Mouse (Mus musculus) v-Abl transformed pro-B cells (cell line): Measurements from ENCODE around the gene Mpig6b.

Experiments used
- in situ Hi-C, 2 experiments: fragments of 400-800 bp; cut with MboI; formaldehyde crosslinking; loops; one replicate each; pipeline ENCODE4 v1.15.1; 2025; ENCODE audit not compliant: unreplicated experiment in 2 of 2

Mpig6b gene

DNA sequence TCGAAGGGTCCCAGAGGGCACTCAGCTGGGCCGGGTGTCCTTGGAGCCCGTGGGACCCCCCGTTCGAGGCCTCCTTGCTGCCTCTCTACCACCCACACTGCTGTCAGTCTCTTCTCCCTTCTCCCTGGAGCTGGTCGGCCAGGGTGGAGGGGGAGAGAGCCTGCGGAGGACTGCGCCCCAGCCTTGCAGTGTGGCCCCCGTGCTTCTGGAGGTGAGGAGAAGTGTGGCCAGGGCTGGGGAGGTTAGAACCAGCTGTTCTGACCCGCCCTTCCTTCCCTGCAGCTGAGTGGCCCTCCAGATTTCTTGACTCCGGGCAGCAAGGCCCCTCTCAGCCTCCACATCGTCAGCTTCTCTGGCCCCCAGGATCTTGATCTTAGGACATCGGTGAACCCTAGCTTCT, 41.7 kb downstream of the Mpig6b start:
- in situ Hi-C loops, result loop anchor here (5.0 to 10.0 kb wide), 4 partner anchors 33 to 211 kb away; partner anchors contain the start of genes Atp6v1g2 (in 1 of the 2), Ddah2 (in 1 of the 2), Ly6g5c (in 1 of the 2) and Nfkbil1 (in 1 of the 2)

DNA sequence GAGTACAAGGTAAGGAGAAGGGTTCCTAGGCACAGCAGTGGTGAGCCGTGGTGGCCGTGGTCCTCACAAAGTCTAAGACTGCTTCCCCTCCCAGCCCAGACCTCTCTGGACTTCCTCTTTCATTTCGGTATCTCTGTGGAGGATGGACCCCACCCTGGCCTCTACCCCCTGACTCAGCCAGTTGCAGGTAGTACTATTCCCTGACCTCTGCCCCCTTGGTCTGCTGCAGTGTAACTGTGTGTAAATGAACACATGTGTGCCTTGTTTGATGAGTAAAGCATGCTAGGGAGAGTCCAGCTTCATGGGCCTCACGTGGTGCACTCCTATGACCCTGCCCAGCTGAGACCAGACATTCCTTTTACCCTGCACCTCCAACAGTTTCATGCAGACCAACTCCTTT, 42.2 kb downstream of the Mpig6b start:
- in situ Hi-C loops, result loop anchor here (5.0 to 10.0 kb wide), 4 partner anchors 34 to 211 kb away; partner anchors contain the start of genes Atp6v1g2 (in 1 of the 2), Ddah2 (in 1 of the 2), Ly6g5c (in 1 of the 2) and Nfkbil1 (in 1 of the 2)

DNA sequence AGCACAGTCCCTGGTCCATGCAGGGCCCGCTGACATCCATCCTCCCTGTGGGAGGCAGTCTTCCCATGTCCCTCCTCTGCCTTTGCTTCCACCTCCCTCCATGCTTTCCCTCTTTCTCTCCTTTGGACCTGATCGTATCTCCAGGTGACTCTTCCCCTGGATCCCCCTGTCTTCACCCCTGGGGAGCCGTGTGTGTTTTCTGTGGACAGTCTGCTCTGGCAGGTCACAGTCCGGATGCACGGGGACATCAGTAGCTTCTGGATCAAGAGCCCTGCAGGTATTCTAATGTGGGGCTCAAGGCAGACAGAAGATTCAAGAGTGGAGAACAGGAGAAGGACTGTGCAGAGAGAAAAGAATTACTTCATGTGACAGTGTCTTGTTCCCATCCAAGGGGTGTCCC, 42.8 kb downstream of the Mpig6b start:
- in situ Hi-C loops, result loop anchor here (5.0 to 10.0 kb wide), 4 partner anchors 34 to 212 kb away; partner anchors contain the start of genes Atp6v1g2 (in 1 of the 2), Ddah2 (in 1 of the 2), Ly6g5c (in 1 of the 2) and Nfkbil1 (in 1 of the 2)

DNA sequence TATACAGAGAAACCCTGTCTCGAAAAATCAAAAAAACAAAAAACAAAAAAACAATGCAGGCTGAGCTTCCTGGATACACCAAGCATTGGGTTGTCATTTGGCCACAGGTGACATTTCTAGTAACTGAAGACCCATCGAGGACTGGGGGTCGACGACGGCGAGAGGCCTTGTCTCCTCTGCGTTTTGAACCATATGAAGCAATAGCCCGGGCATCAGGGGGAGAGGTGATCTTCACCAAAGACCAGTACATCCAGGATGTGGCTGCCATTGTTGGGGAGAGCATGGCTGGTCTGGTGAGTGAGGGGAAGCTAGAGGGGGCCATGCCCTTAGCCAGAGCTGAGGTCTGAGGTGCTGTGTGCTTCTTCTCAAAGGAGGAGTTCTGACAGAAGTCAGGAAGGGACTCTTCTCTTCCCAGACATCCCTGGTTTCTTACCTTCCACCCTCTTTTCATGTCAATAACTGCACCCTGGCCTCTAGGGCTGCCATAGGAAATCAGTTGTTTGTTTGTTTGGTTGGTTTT, 43.4 kb downstream of the Mpig6b start:
- in situ Hi-C loops, result loop anchor here (5.0 to 10.0 kb wide), 4 partner anchors 35 to 212 kb away; partner anchors contain the start of genes Atp6v1g2 (in 1 of the 2), Ddah2 (in 1 of the 2), Ly6g5c (in 1 of the 2) and Nfkbil1 (in 1 of the 2)

DNA sequence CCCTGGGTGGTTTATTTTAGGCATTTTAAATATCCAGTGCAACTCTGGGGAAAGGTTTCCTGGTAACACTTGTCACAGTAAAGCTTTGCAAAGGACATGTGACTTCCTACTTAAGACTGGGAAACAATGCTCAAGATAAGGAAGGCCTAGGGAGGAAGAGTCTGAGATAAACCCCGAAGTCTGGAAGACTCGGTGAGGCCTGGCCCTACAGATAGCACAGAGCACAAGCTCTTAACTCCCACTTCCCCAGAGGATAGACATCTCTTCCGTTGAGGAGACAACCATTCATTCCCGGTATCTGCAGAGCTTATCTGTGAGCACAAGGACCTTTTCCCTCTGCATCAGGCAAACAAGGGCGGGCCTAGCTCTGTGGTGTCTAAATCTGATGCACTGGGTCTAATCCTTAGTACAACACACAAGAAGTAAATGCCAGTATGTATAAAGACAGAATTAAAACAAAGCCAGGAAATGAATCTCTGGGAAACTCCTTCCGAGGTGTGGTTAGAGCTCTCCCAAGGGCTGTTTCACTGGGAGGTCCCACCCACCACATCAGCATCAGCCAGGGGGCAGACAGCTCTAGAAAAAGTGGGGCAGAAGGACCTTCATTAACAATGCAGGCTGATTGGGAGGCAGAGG, 44.0 kb downstream of the Mpig6b start:
- in situ Hi-C loops, result loop anchor here (5.0 to 10.0 kb wide), 4 partner anchors 35 to 213 kb away; partner anchors contain the start of genes Atp6v1g2 (in 1 of the 2), Ddah2 (in 1 of the 2), Ly6g5c (in 1 of the 2) and Nfkbil1 (in 1 of the 2)

DNA sequence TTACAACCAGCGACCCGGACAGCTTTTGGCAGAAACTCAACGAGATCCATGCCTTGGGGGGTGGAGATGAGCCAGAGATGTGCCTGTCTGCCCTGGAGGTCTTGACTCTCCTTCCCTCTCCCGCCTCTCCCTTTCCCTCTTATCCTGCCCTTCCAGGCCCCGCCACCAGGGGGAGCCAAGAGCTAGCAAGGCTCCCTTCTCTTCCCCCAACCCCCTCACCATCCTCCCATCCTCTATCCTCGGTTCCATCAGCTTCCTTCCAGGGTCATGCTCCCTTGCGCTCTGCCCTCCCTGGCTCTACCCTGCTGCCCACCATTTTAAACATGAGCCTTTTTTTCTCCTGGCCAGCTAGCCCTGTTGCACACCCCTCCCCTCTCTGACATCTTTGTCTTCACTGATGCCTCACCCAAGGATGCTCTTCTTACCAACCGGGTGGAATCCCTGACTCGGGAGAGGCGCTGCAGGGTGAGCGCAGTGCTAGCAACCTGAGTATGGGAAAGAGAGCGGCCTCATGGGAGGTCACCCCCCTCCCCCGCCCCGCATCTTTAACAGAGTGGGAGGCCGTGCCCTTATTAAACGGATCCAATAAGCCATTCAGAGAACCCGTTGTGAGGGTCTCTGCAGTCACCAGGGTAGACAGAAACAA, 44.7 kb downstream of the Mpig6b start:
- in situ Hi-C loops, result loop anchor here (5.0 to 10.0 kb wide), 4 partner anchors 36 to 214 kb away; partner anchors contain the start of genes Atp6v1g2 (in 1 of the 2), Ddah2 (in 1 of the 2), Ly6g5c (in 1 of the 2) and Nfkbil1 (in 1 of the 2)

DNA sequence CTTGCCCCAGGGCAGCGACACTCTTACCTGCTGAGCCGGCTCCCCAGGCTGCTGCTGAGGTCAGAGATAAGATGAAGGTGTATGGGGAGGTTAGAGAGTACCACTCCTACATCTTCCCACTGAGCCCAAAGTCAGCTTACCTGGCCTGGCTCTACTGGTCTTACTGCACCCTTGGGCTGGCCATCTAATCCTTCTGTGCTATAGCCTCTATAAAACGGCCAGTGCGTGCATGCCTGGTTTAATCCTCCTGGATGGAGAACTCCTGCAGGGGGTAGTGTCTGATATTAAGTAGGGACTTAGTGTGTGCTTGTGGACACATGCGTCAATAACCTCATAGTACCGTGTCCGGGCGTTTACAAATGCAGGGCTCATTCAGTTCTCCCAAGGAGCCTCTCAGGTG, 45.4 kb downstream of the Mpig6b start:
- in situ Hi-C loops, result loop anchor here (5.0 to 10.0 kb wide), 4 partner anchors 37 to 214 kb away; partner anchors contain the start of genes Atp6v1g2 (in 1 of the 2), Ddah2 (in 1 of the 2), Ly6g5c (in 1 of the 2) and Nfkbil1 (in 1 of the 2)

DNA sequence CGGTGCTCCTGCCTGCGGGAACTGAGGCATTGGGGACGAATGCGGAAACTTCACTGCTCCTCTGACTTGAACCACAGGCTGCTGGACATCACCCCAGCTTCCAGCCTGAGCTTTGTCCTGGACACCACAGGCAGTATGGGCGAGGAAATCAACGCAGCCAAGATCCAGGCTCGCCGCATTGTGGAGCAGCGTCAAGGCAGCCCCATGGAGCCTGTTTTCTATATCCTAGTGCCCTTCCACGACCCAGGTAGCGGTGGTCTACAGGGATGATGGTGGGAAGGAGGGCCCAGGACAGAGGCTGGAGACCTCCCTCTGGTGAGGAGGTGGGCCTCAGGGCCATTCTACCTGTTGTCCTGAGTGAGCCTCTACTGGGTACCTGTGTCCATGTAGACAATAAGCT, 46.1 kb downstream of the Mpig6b start:
- in situ Hi-C loops, result loop anchor here (5.0 to 10.0 kb wide), 4 partner anchors 37 to 215 kb away; partner anchors contain the start of genes Atp6v1g2 (in 1 of the 2), Ddah2 (in 1 of the 2), Ly6g5c (in 1 of the 2) and Nfkbil1 (in 1 of the 2)

DNA sequence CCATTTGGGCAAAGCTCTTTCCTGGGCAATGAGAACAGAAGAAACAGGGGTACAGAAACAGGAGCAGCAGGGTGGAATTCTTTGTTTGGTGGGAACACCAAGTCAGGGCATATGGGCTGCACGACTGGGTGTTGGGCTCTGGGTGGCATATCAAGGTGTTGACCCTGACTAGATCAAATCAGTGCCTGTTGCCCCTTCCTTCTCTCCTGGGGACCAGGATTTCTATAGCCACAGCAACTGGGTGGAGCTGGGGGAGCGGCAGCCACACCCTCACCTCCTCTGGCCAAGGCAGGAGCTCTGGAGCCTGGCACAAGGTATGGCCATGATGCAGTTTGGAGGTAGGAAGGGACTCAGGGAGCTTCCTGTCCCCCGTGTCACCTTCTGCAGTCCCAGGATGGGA, 47.8 kb downstream of the Mpig6b start:
- in situ Hi-C loops, result no loop called here

DNA sequence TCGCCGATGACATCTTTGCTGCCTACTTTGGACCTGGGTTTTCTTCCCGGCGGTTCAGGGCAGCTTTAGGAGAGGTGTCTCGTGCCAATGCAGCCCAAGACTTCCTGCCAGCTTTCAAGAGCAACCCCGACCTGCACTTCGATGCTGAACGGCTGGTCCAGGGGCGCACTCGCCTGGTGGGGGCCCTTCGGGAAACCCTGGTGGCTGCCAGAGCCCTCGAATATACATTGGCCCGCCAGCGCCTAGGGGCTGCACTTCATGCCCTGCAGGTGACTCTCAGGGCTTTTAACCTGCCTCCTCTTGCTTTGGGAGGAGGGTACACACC, 48.3 kb downstream of the Mpig6b start:
- in situ Hi-C loops, result no loop called here

DNA sequence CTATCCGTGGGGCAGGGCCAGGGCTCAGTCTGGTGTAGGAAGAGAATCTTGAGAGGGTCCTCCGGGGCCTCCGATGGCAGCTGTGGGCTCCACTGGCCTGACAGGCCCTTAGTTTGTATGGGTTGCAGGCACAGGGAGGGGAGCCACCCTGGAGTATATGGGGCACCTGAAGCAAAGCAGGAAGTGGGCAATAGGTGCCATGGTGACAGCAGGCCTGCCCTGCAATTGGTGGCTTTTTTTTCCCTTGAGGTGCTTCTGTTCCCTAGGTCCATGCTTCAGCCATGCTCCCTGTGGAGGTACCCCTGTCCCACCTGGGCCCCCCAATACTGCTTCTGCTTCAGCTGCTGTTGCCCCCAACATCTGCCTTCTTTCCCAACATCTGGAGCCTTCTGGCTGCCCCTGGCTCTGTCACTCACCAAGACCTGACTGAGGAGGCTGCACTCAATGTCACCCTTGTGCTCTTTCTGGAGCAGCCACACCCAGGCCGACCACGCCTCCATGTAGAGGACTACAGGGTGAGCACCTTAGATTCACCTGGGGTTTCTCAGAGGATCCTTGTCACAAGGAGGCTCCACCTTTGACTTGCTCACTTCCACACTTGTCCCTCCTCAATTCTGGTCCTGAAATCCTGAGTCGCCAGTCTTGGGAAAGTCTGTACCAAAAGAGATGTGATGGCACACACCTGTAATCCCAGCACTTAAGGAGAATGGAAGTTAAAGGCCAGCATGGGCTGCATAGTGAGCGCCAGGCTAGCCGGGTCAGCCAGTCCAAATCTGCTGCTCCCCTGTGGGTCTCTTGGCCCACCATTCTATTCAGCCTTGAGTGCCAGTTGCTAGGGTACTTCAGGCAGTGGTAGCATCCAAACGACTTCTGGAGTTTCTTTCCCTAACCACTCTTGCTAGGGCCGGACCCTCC, 48.9 kb downstream of the Mpig6b start:
- in situ Hi-C loops, result no loop called here

DNA sequence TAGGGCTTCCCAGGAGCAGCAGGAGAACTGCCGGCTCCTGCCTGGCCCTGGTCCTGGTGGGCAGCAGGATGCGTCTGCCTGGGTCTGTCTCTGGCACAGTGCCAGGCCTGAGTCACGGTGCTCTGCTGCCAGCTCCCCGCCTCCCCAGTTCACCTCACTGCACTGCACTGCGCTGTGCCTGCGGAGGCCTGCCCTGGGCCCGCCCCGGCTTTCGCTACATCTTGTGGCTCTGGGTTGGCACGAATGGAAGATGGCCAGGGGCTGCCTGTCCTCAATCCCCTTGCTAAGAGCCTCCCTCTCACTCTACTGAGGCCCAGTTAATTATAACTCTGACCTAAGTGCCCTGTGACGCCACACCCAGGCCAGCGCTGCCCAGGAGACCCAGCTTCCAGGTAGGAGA, 49.6 kb downstream of the Mpig6b start, which contains the start of gene Vwa7:
Gene Vwa7, plus strand, starts transcription at position 204 of the 400 bp plus-strand sequence.
- in situ Hi-C loops, result no loop called here

DNA sequence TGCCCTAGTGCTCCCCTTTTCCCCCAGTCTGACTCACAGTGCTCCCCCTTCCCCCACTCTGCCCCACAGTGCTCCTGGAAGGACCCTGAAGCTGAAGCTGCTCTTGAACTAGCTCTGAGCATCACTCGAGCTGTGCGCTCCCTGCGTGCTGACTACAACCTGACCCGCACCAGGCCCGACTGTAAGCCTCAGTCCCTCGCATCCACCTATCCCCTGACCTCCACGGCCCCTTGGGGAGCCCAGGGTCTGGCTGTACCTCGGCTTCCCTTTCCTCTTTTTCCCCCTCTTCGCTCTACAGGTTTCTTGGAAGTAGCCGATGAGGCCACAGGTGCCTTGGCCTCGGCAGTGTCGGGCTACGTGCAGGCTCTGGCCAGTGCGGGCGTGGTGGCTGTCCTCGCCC, 50.7 kb downstream of the Mpig6b start:
- in situ Hi-C loops, result no loop called here

DNA sequence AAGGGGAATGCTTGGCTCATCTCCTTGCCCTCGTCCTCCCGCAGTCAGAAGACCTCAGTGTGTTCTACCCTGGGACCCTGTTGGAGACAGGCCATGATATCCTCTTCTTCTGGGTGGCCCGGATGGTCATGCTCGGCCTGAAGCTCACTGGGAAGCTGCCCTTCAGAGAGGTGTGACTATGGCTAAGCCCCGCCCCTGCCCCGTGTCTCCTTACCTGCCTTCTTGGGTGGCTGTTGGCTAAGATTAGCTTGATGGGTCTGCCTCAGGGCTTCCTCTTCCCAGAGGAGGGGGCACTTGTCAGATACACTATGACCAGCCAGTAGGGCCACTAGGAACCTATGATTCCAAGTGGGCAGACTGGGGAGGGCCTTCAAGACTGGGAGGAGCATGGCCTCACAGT, 52.8 kb downstream of the Mpig6b start:
- in situ Hi-C loops, result no loop called here
